Mouse (Mus musculus): ENCODE data around the gene Theg.
A peak's percentile ranks its signal among the peaks of the same experiment; 100 is the strongest.

Theg gene

DNA sequence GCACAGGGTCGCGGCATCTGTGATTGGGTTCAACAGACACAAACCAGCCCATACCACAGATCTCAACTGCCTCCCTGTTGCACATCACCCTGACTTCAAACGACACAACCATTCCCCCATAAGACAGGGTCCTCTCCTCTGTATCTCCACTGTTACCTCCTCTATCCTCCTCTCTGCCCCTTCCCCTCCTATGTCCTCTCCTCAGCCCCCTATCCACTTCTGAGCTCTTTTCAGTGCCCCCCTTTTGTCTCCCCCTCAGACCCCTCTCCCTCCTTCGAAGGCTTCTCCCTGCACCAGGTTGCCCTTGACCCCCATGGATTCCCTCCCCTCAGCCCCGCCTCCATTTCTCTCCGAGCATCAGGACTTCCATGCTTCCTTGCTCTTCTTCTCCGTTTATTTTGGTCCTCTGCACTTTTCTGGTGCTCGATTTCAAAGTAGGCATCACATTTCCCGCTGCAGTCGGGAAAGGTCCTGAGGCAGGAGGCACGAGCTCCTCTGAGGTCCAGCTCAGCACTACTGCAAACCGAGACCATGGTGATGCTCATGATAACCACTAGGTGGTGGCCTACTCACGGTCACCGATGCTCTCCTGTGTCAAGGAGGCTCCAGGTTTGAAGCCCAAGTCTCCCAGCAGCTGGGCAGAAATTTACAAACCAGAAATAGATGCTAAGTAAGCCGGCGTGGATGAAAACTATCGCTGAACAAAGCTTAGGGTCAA is 7.9 kb upstream of the Theg start:
- DNase-seq (ENCODE audit: low spot score in 2 of 2): peak; percentile 71 to 74

DNA sequence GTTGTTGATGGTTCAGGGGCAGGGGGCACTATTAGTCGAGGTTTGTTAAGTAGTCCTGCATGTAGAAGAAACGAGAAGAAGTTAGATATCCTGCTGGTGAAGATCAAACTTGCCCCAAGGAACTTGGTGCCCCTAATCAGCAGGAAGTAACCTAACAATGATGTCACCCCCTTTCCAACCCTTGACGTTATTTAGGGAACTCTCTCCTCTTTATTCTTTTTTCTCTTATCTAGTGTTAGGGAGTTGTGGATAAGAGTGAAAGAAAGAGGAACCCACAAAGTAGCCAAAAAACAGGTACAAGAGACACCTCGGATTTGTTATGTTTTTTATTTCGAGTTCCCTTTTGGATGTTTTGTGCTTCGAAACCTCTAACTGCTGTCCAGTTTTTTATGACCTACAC is 7.0 kb upstream of the Theg start:
- no peak for DNase-seq (ENCODE audit: low spot score in 2 of 2)

DNA sequence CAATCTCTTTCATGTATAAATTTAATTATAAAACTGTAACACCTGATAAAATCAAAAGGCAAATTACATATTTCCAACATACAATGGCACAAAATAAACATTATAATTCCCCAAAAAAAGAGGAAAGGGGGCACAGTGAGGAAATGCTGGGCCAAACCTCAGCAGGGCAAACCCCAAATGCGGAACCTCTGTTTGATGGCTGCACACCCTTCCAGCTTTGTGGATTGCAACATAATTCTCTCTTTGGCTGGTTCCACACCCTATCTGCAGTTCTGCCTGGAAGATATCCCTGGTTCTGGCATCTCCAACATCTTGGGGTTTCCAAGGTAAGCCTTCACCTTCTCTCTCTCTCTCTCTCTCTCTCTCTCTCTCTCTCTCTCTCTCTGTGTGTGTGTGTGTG is 3.6 kb upstream of the Theg start:
- DNase-seq (ENCODE audit: low spot score in 2 of 2): no peak

DNA sequence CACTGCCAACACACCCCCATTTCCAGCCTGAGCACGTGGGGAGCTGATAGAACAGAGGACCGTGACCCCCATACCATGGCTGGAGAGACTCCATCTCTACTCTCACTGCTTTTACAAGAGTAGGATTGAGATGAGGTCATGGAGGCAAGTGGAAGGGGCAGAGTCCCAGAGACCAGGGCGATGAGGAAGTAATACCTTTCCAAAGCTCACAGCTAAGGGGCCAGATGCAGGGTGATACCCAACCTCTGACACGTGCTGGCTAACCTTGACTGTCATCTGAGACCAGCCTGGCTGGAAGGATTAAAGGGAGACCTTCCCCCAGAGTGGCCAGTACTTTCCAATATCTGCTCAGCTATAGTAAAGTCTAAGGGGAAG is 608 bp upstream of the Theg start:
- DNase-seq (ENCODE audit: low spot score in 2 of 2): no peak

DNA sequence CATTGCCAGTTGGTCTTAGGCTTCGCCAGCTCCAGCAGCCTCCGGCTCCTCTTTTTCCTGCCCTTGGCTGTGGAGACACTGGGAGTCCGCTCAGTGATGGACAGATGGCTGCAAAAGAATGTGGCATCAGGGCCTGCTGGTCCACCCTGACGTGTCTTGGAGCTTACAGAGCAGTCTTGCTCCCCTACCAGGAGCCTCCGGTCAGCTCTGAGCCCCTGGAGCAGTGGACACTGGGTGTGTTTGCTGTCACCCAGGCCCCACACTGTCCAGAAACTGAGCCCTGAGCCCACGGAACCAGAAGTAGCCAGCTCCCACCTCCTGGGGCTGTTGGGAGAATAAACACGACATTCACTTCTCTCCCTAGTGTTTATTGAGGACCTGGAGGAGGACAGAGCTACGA is 888 bp downstream of the Theg start:
- DNase-seq (ENCODE audit: low spot score in 2 of 2): no peak

- no peak for DNase-seq (ENCODE audit: low spot score in 2 of 2)
Observed at GRCm38 (mm10) chr10:79585723-79586122, 1.4 kb downstream of the Theg start.

DNA sequence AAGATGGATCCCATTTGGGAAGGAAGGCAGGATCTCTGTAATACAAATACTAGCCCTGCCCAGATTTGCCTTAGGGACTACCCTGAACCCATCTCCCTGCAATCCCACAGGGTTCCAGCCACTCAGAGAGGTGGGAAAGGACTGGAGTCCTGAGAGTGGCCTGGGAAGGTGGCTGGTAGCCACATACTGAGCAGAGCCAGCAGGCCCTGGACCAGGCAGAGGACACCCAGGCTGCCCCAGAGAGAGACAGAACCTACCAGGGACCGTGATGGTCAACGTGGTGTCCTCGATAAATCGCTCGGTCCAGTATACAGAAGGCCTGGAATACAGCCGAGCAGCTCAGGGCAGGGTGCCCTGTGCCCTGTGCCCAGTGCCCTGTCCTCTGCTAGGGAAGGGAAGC is 2.0 kb downstream of the Theg start:
- no peak for DNase-seq (ENCODE audit: low spot score in 2 of 2)

DNA sequence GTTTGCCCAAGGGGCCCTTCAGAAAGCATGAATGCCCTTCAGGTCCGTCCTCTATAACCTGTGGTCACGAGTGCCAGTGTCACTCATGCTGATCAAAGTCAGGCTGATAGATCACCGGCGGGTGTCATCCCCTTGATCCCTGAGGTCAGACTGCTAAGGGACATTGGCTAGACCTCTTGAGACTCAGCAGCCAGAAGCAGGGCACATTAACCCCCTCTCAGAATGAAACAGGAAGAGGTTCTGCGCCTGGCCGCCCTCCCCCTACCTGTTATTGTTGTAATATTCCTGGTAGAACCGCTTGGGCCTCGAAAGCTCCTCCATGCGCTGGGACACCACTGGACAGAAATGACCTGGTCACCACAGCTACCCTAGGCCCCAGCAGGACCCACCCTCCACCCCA is 2.7 kb downstream of the Theg start:
- DNase-seq (ENCODE audit: low spot score in 2 of 2): no peak

GRCm38 (mm10) chr10:79584021-79584420 is 3.1 kb downstream of the Theg start:
- DNase-seq (ENCODE audit: low spot score in 2 of 2): no peak

DNA sequence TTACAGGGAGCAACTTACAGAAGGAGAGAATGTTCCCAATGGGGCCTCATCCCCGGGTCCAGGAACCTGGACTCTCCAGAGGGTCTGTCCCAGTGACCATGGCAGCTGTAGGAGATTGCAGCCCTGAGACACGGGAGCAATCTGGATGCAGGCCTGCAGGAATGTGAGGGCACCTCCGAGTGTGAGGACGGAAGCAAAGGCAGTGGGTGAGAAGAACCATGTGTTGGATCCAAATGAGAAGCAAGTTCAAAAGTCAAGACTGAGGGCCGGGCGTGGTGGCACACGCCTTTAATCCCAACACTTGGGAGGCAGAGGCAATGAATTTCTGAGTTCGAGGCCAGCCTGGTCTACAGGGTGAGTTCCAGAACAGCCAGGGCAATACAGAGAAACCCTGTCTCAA is 5.6 kb downstream of the Theg start:
- no peak for DNase-seq (ENCODE audit: low spot score in 2 of 2)

DNA sequence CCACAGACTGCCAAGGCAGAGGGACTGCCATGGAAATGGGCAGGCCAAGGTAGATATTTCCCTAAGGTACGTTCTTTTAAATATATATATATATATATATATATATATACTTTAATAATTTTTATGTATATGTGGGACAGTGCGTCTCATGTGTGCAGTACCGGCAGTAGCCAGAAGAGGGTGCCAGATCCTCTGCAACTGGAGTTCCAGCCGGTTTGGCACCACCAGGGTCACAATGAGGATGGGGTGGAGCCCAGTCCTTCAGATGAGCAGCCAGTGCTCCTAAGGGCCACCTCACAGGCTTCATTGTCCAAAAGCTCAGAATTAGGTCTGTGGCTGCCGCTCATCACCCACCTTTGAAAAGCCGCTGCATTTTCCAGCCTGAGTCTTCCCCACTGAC is 6.3 kb downstream of the Theg start:
- no peak for DNase-seq (ENCODE audit: low spot score in 2 of 2)

DNA sequence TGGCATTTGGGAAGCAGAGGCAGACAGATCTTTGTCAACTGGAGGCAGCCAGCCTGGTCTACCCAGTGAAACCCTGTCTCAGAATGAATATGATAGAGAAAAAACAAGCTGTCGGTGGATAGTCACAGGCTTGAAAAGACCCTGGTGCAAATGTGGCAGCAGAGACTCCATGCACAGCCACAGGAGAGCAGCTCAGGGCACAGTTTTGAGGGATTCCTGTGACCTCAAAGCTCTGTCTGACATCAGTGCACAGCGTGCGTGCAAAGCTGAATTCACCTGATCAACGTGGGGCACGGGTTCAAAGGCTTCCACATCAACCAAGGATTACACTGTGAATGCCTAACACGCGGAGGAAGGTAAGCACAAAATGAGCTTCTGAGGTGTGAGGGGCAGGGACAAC is 6.8 kb downstream of the Theg start:
- no peak for DNase-seq (ENCODE audit: low spot score in 2 of 2)

DNA sequence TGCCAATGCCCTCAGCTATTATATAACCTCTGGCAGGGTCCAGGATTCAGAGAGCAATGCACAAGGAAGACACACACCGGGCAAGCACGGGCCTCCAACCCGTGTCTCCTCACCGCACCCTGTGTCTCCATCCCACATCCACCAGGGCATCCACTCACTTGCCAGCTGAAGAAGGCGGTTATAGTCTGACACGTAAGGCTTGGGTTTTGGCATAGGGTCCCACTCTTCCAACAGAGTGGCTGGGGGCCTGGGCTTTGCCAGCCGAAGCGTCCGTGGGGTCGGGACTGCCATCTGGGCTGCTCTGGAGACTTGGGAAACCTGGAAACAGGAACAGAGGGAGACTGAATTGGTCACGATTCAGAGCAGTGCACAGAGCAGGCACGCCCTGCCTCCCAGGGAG is 7.3 kb downstream of the Theg start:
- no peak for DNase-seq (ENCODE audit: low spot score in 2 of 2)

DNA sequence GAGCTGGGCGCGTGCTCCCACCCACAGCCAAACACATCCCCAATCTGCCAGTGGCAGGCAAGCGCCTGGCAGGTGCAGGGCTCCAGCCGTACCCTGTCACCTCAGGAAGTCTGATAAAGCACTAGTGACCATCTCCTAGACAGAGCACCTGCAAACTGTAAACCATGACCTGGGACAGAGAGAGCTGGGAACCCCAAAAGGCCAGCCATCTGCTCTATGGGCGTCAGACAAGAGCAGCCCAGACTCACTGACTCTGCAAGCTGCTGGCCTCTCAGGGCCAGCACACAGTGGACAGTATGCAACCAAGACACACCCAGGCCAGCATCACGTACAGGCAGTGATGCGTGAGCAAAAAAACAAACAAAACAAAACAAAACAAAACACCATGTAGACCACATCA is 8.2 kb downstream of the Theg start:
- DNase-seq (ENCODE audit: low spot score in 2 of 2): no peak

DNA sequence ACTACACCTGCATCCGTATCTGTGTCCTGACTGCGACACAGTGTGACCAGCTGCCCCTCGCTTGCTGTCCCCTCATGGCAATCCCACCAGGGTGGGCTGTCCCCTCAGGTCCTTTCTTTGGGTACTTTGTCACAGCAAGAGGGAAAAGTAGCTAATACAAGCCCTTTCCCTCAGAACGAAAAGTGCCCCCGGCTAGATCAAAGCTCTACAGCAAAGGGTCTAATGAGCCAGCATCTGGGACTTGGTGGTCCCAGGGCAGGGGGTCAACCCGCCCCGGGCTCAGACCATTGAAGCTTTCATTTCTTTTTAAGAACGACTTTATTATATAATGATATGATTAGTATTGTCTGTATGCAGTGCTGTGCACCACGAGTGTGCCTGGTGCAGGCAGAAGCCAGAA is 8.9 kb downstream of the Theg start:
- DNase-seq (ENCODE audit: low spot score in 2 of 2): no peak

DNA sequence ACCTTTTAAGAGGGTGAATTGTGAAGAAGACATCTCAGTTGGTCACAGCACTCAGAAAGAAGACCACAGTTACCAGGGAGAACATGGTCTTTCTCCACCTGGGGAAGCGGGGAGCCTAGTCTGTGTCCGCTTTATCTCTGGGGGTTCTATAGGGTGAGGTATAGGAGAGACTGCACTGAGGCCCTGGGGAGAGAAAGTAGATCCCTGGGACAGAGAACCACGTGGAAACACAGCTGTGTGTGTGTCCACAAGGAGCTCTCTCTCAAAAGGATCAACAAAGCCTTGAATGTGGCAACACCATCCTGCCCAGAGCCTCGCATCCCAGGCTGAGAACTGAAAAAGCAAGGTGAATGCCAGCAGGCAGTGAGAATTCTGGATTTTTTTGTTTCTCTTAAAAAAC is 9.8 kb downstream of the Theg start:
- DNase-seq (ENCODE audit: low spot score in 2 of 2): no peak

GRCm38 (mm10) chr10:79575754-79576153 is 11.4 kb downstream of the Theg start:
- peak; percentile 19 to 29 for DNase-seq (ENCODE audit: low spot score in 2 of 2)

GRCm38 (mm10) chr10:79574796-79575195 is 12.3 kb downstream of the Theg start:
- DNase-seq (ENCODE audit: low spot score in 2 of 2): no peak

DNA sequence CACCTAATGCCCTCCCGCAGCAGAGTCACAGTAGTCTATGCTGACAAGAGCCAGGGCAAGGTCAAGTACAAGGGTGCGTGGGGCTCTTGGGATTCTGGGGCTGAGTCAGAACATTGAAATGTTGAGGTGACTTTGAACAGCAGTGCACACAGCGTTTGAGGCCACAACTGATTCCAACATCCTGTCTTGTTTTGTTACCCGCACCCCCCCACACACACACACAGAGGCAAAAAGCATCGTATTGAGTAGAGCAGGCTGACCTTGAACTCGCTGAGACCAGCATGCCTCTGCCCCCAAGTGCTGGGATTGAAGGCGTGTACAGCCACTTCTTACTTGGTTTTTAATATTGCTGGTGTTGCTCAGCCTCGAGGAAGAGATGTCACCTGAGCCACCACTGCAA is 12.8 kb downstream of the Theg start:
- DNase-seq (ENCODE audit: low spot score in 2 of 2): no peak

DNA sequence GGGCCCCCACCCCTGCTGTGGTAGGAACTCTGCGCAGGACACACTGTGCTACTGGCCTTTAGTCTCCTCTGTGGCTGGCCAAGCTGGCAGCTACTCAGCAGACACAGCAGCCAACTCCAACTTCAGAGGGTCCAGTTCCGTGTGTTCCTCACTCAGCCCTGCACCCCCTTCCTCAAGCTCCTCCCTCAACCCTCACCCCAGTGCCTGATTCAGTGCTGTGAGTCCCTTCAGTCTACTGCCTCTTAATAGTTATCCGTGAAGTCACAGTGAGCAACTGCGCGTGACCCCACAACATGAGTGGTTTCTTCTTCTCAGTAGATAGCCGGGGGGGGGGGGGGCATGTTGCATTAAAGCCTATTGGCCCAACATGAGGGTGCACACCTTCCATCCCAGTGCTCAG is 13.5 kb downstream of the Theg start:
- no peak for DNase-seq (ENCODE audit: low spot score in 2 of 2)

GRCm38 (mm10) chr10:79571314-79571713 is 15.8 kb downstream of the Theg start:
- no peak for DNase-seq (ENCODE audit: low spot score in 2 of 2)

GRCm38 (mm10) chr10:79569921-79570320 is 17.2 kb downstream of the Theg start:
- DNase-seq (ENCODE audit: low spot score in 2 of 2): no peak

DNA sequence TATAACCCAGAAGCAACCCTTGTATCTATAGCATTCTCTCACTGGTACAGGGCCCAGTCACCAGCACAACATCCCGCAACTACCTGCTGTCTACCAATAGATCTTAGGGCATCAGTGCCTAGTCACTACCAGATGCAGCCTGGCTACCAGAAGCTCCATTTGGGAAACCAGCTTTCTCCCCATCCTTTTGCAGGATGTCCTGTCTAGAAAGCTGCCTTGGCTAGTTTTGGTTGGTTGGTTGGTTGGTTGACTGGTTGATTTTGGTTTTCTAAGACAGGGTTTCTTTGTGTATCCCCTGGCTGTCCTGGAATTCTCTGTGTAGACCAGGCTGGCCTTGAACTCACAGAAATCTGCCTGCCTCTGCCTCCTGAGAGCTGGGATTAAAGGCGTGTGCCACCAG is 27.4 kb downstream of the Theg start:
- DNase-seq (ENCODE audit: low spot score in 2 of 2): no peak

GRCm38 (mm10) chr10:79557496-79557895 is 29.6 kb downstream of the Theg start:
- no peak for DNase-seq (ENCODE audit: low spot score in 2 of 2)
